Mouse (Mus musculus) c-Kit-positive CD71-positive TER-119-negative erythroid progenitor cells, embryonic 14.5 days (primary cell): ENCODE data around the gene Igbp1.

ENCODE experiments used
- DNase-seq: peaks from one replicate; pipeline ENCODE4 v3.0.0-alpha.2; 2013; ENCODE audit warnings: low read depth

Gene Igbp1

GRCm38 (mm10) chrX:100494068-100494978, at the start of gene Igbp1:
Gene Igbp1, plus strand, starts transcription at chrX:100494291.
- DNase-seq = peak; percentile 63

GRCm38 (mm10) chrX:100468047-100468446, 26.0 kb upstream of the Igbp1 start:
- DNase-seq = no peak

- no peak for DNase-seq
Measured at GRCm38 (mm10) chrX:100470126-100470525, 24.0 kb upstream of the Igbp1 start.

- DNase-seq = no peak
Measured at GRCm38 (mm10) chrX:100471491-100471890, 22.6 kb upstream of the Igbp1 start.

GRCm38 (mm10) chrX:100475569-100476223, 18.4 kb upstream of the Igbp1 start:
- DNase-seq = no peak

- DNase-seq = no peak
Measured at GRCm38 (mm10) chrX:100480317-100480716, 13.8 kb upstream of the Igbp1 start.

GRCm38 (mm10) chrX:100493500-100494067, 507 bp upstream of the Igbp1 start:
- no peak for DNase-seq

GRCm38 (mm10) chrX:100504175-100504851, 10.2 kb downstream of the Igbp1 start:
- DNase-seq = no peak

- no peak for DNase-seq
Measured at GRCm38 (mm10) chrX:100508164-100508563, 14.1 kb downstream of the Igbp1 start.

GRCm38 (mm10) chrX:100509921-100510320, 15.8 kb downstream of the Igbp1 start:
- no peak for DNase-seq

- DNase-seq = no peak
Measured at GRCm38 (mm10) chrX:100516683-100517082, 22.6 kb downstream of the Igbp1 start.

GRCm38 (mm10) chrX:100517626-100518025, 23.5 kb downstream of the Igbp1 start:
- DNase-seq = no peak

GRCm38 (mm10) chrX:100518532-100518931, 24.4 kb downstream of the Igbp1 start:
- no peak for DNase-seq

GRCm38 (mm10) chrX:100524471-100524870, 30.4 kb downstream of the Igbp1 start, which contains the start of gene Dgat2l6:
Gene Dgat2l6, plus strand, starts transcription at chrX:100524838.
- no peak for DNase-seq

- no peak for DNase-seq
Measured at GRCm38 (mm10) chrX:100556026-100556425, 61.9 kb downstream of the Igbp1 start.

GRCm38 (mm10) chrX:100565696-100566095, 71.6 kb downstream of the Igbp1 start:
- no peak for DNase-seq
